Mouse (Mus musculus) monocyte, adult 5-6 weeks (primary cell): ENCODE measurements around the gene Dhx34. TPM values are rescaled to one million over a fixed set of nuclear protein-coding genes. Genes with fewer than 3 reads are reported as not detected.

Experiments
- ATAC-seq: fragments of 153-309, 156-312 bp; replicated peaks from 2 replicates; pipeline ENCODE4 v1.8.0; 2017; ENCODE audit warnings: mild to moderate bottlenecking; ENCODE audit not compliant: low TSS enrichment, insufficient number of reproducible peaks, severe bottlenecking, poor library complexity, low FRiP score
- total RNA-seq: library from RNA; stranded (forward); fragments of 200-1000, 200-491, 200-594 nt; gene quantifications from 3 replicates; pipeline ENCODE4 v1.2.3, GENCODE M21; 2017

The Dhx34 gene
- total RNA-seq, 1 experiment from 2014 or later, result 10.4 TPM

DNA sequence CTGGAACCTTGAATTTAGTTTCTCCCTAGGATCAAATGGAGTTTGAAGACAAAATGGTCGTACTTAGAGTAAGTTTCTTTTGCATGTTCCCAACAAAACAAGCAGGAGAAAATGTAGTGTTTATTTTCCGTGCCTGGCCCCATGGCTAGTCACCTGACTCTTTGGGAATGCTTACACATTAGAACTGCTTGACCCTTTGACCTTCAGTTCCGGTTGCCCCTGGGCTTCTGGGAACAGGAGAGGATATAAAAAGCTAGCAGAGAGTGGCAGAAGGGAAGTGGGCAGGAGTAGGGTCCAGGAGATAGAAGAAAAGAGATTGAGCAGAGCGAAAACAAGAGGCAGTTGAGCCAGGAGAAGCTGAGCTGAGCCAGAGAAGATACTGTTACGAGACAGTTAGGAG is 8.0 kb upstream of the Dhx34 start:
- no peak for ATAC-seq

GRCm38 (mm10) chr7:16213986-16214385 is 7.9 kb downstream of the Dhx34 start:
- no peak for ATAC-seq

- ATAC-seq, result no peak
Measured at GRCm38 (mm10) chr7:16213196-16213595, 8.6 kb downstream of the Dhx34 start.

DNA sequence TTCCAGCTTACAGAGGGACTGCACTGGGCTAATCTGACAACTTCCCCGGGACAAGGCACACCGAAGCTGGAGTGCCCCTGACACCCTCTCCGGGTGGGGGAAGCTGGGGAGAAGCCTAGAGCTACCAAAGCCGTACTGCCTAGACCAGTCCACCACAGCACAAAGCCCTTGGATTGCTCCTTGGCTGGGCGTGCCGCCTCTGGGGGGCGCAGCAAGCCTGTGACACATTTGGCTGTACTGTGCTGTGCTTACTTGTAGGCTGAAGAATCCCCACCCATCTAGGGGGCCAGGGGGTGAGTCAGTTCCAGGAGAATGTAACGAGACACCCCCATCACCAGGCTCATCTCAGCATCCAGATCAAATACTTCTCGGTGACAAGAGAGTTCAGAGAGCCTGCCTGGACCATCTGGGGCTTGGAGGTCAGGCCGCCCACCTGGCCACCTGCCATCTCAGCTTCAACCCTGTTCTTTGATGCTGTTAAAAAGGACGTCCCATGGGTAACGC is 10.9 kb downstream of the Dhx34 start:
- ATAC-seq, result no peak

- ATAC-seq, result no peak
Measured at GRCm38 (mm10) chr7:16208781-16209665, 12.8 kb downstream of the Dhx34 start.

GRCm38 (mm10) chr7:16207496-16207895 is 14.3 kb downstream of the Dhx34 start:
- peak; percentile 78 for ATAC-seq

DNA sequence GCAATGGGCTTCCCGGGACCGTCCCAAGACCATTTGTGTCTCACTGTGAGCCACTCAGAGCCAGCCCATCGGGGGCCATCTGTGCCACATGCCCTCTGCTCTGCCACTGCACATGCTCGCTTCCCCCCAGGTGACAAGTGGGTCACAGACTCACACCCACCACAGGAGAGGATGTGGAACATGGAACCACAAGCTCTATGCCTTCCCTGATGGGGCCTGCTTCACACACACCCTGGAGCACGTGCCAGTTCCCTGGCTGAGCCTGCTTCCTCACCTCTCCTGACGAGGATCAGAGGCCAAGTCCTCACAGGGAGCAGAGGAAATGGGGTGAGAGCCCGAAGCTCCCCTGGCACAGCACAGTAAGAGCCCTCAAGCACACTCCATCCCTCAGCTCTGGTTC is 14.8 kb downstream of the Dhx34 start:
- peak; percentile 20; the same call in 1 of the 2 replicates for ATAC-seq

DNA sequence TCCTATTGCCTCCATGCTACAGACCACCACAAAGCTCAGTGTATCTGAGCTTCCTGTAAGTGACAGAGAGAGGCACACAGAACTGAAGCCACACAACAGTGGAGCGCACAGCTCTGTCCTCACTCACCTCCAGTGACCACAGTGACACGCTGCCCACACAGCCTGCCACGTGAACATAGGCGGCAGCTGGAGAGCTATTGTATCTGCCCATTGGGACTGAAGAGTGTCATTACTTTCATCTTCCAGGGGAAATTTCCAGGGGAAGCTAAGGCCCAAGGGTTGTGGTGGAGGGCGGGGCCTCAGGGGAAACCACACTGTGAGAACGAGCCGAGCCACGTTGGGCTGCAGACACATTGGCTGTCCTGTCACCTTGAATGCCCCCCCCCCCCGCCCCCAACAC is 17.0 kb downstream of the Dhx34 start:
- ATAC-seq, result peak; percentile 48

- no peak for ATAC-seq
Measured at GRCm38 (mm10) chr7:16203505-16203903, 18.3 kb downstream of the Dhx34 start.

- no peak for ATAC-seq
Measured at GRCm38 (mm10) chr7:16202756-16203504, 18.9 kb downstream of the Dhx34 start.

- ATAC-seq, result no peak
Measured at GRCm38 (mm10) chr7:16201136-16201535, 20.7 kb downstream of the Dhx34 start.

GRCm38 (mm10) chr7:16198540-16198939 is 23.3 kb downstream of the Dhx34 start:
- ATAC-seq, result no peak

DNA sequence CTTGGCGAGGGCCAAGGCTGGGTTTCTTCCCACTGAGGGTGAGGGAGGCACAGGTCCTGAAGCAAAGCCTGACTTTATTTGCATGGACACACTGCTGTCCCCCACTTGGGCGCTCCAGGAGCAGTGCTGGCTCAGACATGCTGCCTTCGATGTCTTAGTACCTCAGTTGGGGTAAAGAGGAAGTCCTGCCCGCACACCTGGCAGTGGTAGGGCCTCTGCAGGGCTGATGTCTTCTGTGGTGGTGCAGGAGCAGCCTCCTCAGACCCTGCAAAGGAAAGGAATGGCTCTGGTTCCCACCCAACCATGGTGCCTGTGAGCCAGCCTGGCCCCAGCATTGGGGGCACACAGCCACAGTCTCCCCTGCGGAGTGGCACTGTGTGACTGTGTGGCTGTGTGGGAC is 24.7 kb downstream of the Dhx34 start:
- no peak for ATAC-seq

- no peak for ATAC-seq
Measured at GRCm38 (mm10) chr7:16196616-16197015, 25.2 kb downstream of the Dhx34 start.

DNA sequence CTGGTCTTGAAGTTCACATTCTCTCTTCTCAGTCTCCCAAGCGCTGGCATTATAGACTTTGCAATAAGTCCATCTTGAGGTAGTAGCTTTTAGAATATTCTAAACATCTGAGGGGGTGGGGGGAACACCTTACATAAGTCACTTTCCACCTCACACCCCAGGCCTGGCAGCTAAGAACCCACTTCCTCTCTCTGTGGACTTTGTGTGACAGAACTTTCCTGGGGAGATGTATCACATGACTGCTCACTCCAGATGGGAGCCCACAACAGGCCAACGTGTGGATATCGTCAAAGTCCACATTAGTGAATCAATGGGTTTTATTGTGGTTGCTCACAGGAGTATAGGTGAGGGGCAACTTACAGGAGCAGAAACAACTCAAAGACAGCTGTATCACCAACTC is 28.1 kb downstream of the Dhx34 start:
- ATAC-seq, result no peak

DNA sequence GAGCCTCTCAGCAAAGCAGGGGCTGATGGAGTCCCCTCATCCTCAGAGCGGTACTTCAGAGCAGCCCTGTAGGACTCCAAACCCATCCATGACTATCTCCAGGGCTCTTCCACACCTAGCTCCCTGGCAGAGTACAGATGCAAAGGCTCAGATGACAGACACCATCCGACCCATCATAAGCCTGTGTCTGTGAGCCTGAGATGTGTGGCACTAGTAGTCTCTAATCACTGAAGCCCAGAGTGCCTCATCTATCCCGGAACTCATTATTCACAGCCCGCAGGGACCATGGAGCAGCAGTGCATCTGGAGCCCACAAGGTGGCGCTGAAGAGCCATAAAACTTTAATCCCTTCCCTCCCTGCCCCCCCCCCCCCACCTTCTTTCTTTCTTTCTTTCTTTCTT is 29.5 kb downstream of the Dhx34 start:
- ATAC-seq, result peak; percentile 50

GRCm38 (mm10) chr7:16187494-16187893 is 34.3 kb downstream of the Dhx34 start:
- ATAC-seq, result no peak

DNA sequence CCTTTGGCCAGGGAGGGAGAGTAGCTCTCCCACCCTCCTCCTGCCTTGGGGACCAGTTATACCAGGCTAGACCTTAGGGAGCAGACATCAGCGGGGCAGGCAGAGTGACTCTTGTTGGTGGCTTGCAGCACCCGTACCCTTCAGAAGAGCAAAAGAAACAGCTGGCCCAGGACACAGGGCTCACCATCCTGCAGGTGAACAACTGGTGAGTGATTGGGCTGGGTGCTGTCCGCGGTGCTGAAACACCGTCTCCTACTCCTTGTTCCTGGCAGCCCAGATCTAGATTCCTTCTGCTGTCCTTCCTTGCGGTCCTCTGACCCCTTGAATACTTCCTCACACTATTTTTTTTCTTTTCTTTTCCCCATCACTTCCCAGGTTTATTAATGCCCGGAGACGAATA is 38.2 kb downstream of the Dhx34 start:
- 0 out of 2 replicates have a peak, but pooled peaks have one; percentile 36 for ATAC-seq

- no peak for ATAC-seq
Measured at GRCm38 (mm10) chr7:16178114-16178513, 43.7 kb downstream of the Dhx34 start.

- no peak for ATAC-seq
Measured at GRCm38 (mm10) chr7:16175542-16175931, 46.3 kb downstream of the Dhx34 start.
